Mouse (Mus musculus): ENCODE results near the gene Pycr2. TPM values are rescaled to one million over a fixed set of nuclear protein-coding genes. Genes with fewer than 3 reads are reported as not detected.
A peak's percentile ranks its signal among the peaks of the same experiment; 100 is the strongest.

Pycr2 gene
- total RNA-seq, 4 experiments from 2014 or later, result 46.5 to 54.7 (median 50.7) TPM

DNA sequence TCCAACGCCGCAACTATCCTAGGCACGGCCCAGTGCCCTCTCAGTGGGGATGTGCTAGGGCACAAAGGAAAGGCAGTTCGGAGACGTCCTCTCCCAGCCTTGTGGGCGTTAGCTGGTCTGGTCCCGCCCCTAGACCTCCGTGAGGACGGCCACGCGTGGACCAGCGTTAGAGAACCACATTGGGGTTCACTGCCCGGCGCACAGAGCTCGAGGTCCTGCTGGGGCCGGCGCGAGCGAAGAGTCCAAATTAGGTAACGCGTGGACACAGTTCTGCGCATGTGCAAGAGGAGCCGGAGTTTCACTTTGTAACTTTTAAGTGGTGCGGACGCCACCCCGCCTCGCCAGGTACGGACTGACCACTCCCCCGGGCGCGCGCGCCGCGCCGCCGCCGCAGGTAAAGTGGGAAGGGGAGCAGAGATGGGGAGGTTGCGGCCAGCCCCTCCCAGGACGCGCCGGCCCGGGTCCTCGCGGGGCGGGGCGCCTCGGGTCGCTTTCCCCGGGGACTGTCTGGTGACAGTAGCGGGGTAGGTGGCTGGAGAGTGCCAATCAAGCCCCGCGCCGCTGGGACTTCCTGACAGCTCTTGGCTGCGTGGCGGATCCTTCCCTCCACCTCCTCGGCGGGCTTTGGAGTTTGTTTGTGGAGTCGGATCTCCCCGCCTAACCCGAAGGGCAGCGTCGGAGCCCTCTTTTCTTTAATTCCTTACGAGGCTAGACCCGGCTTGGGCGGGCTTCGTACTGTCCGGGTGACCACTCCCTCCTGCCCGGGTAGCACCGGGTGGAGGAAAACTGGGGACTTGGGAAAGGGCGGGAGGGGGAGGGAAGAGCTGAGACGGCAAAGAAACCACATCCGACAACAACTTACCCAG, 38.3 kb downstream of the Pycr2 start, which contains the start of gene Tmem63a:
Gene Tmem63a (plus strand): TSS at position 179 of the 866 bp plus-strand sequence.
- DNase-seq, result peak; percentile 73

DNA sequence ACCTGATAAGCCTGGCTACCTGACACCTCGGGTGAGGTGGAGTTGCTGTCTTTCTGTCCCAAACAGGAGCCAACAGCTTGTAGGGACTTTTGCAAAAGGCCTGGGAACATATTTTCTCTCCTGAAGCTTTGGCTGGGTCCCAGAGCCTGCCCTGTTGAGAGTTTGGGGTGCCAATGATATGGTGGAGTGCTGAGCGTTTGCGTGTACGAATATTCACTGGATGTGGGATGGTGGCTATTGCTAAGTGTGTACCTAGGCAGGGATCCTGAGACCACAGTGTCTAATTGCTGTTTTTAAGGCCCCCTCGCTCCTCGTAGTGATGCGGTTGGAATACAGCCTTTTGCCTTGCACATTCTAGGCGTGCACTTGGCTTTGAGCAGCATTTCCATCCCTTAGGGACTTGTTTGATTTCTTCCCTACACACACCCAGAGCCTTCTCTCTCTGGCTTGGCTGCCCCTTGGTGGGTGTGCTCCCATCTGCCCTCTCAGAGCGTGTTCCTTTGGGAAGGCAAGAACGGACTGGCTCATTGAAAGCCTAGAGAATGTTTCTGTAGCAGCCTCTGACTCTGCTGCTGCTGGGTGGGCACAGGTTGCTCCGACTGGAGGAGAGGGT, 39.0 kb downstream of the Pycr2 start:
- DNase-seq, result no peak

DNA sequence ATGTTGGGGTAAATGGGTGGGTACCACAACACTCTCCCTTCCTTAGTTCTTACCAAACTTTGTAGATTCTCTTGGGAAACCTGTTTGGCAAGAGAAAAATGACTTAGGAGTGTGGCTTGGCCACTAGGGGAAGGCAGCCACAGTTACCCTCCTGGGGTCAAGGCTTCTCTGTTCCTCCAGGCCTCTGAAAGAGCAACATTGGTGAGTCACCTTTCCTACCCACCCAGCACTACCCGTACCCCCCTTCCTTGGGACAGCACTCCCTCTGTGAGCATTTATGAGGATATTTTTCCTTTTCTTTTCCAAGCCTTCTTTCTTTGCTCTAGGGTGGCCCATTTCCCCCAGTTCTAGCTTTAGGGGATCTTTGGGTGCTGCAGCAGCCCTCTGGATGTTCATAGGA, 39.8 kb downstream of the Pycr2 start:
- peak; percentile 66 for DNase-seq

DNA sequence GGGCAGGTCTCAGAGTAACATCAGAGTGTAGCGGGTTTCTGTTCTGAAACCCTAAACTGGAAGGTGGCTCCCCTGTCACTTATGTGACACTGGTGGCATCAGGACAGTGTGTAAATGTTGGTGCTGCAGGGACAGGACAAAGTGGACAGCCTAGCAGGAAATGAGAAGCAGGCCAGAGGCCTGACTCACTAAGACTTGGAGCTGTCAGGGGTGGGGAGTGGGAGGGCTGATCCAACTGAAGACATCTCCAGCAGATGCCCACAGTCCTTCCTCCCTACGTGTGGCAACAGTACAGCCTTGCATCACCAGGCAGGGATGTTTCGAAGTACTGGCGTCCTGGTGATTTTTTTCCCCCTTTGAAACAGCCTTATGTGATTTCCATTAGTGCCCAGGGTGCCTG, 40.5 kb downstream of the Pycr2 start:
- DNase-seq, result peak; percentile 51

DNA sequence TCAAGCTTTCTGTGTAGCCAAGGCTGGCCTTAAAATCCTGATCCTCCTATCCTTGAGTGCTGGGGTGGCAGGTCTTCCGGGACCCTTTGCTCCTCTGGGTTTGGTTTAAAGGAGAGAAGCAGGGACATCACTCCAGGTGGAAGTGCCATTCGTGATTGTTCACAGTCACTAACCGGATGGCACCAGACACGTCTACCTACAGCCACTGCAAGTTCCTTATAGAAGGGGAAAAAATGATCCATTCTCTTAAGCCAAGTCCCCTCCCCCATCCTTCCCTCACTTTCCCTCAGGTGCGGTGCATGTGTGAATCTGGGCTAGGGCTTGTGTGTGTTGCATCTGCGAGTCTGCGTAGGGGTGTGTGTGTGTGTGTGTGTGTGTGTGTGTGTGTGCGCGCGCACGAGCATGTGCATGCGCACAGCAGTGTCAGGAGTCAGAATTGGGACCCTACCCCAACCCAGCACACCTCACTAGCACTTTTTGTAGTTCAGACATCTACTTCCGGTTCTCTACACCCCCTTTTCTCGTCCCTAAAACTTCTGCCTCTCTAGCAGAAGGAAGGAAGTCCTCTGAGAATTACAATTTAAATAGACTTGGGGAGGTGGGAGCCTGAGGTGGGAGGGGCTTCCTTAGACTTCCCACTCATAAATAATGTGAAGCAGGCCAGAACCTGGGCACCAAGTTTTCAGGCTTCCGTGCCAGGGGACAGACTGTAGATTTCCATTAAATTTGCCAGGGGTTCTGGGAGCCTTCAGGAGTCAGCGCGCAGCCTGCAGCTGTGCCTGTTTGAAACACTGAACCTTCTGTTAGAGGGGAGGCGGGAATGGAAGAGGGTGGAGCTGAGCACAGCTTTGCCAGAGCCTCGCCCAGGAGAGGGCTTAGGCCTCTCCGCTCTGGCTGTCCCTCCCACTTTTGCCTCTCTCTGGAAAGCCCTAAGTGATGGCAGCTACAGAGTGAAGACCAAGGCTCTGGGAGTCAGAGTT, 41.2 kb downstream of the Pycr2 start:
- DNase-seq, result peak; percentile 54

DNA sequence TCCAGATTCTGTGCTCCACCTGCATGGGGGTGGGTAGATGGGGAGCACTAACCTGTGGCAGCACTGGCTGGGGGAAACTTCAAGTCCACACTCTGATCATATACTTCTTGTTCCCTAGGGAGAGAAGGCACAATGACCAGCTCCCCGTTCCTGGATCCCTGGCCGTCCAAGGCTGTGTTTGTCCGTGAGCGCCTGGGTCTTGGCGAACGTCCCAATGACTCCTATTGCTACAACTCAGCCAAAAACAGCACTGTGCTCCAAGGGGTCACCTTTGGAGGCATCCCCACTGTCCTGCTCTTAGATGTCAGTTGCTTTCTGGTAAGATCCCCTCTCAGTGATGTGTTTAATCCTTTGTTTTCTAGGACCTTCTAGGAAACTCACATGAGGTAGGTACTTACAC, 42.4 kb downstream of the Pycr2 start:
- peak; percentile 82 for DNase-seq

DNA sequence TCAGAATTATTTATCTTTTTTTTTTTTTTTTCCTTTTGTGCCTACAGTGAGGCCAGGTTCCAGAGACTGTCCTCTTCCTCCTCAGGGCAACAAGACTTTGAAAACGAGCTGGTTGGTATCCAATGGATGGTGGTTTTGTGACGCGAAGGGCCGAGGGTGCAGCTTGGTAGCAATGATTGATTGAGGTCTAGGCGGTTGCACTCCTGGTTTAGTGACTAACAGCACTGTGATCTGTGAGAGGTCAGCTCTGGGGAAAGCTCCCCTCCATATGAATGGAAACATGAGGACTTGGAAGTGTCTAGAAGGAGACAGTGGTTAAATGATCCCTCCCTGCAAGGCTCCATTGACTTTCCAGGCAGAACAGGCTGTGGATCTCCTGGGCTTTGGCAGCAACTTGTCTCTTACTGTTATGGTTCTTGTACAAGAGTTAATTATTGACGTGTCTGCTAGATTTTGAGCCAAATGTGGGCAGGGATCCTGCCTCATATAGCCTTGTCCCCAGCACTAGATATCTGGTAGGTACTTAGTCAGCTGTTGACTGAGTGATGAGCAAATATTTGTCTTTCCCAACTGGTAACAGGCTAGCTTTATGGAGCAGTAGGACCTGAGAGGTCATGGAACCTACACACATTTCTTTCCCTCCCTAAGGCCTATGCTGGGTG, 48.1 kb downstream of the Pycr2 start:
- no peak for DNase-seq

DNA sequence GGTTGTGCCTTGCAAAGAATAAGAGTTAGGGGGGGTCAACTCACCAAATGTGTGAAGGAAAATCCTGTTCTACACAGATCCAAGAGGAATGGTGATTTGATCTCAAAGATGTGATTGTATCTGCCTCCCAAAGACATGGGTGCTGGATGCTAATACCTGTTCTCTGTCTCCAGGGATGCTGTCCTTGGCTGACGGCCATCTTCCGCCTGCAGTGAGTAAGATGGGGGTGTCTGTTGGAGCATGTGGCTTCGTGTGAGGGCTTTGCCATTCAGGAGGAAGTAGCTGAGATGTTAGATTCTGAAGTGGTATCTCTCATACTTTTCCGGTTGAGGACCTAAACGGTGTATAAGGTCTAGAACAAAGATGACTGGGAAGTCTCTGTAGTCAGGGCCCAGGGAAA, 48.7 kb downstream of the Pycr2 start:
- DNase-seq, result no peak

DNA sequence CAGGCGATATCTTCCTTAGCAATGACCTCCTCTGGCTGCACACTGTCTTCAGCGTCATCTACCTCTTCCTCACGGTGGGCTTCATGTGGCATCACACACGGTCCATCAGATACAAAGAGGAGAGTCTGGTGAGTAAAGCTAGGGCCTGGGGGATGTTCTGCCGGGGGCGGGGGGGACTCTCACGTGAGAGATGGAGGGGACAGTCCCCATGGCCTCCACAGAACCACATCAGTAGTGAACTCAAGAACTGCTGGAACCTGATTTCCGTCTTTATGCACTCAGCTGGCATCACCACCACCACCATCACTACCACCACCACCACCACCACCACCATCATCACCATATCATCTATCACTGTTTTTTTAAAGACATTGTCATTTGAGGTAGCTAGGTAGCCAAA, 52.3 kb downstream of the Pycr2 start:
- no peak for DNase-seq

DNA sequence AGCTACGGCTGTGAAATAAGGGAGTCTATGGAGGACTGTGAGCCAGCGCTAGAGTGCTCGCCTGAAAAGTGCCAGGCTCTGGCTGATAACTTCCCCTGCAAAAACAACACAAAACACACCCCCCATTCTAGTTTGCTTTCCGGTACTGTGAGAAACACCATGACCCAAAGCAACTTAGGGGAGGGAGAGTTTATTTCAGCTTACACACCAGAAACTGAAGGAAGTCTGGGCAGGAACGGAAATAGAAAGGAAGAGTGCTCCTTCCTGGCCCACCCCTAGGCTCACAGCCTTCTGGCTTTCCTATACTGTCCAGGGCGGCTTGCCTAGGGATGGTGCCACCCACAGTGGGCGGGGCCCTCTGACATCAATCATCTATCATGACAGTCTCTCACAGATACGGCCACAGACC, 52.9 kb downstream of the Pycr2 start:
- DNase-seq, result peak; percentile 57

Other genes starting within 250 kb of the Pycr2 start
- not detected for gene Mixl1, start 207.3 kb upstream of the Pycr2 start, total RNA-seq (2022)
- 10 to 100 TPM; 48.1 to 51.3 (median 50.6) TPM for gene Acbd3, start 178.2 kb upstream of the Pycr2 start, total RNA-seq (2022)
- gene H3f3a, start 90.3 kb upstream of the Pycr2 start, total RNA-seq (2022), result 100 to 1,000 TPM; 575 to 749 (median 648) TPM
- 10 to 100 TPM; 21.8 to 30.1 (median 25.7) TPM for gene Sde2, start 53.2 kb upstream of the Pycr2 start, total RNA-seq (2022)
- 1 to 10 TPM; 1.1 to 3.0 (median 1.4) TPM for gene Lefty2, start 11.2 kb upstream of the Pycr2 start, total RNA-seq (2022)
- gene Lefty1, start 30.7 kb downstream of the Pycr2 start, total RNA-seq (2022), result 10 to 100 TPM in 3 of 4 experiments, 1 to 10 TPM in 1; 5.8 to 22.3 (median 14.0) TPM
- gene Tmem63a, start 38.1 kb downstream of the Pycr2 start, total RNA-seq (2022), result 10 to 100 TPM; 79.6 to 95.9 (median 87.5) TPM
- gene Ephx1, start 116.6 kb downstream of the Pycr2 start, total RNA-seq (2022), result 100 to 1,000 TPM; 324 to 382 (median 360) TPM
- not detected for gene 9130409I23Rik, start 146.9 kb downstream of the Pycr2 start, total RNA-seq (2022)
- gene Nvl, start 239.9 kb downstream of the Pycr2 start, total RNA-seq (2022), result 10 to 100 TPM; 20.1 to 34.9 (median 24.9) TPM
- gene Cnih4, start 240.4 kb downstream of the Pycr2 start, total RNA-seq (2022), result 10 to 100 TPM; 47.3 to 77.6 (median 60.8) TPM